Mouse (Mus musculus): Measurements from ENCODE around the gene Tsc2.
"Not testable (repeated sequence)": the region's sequence is repeated elsewhere in the genome, so short reads cannot be mapped to it uniquely, and the experiment has no call there.

- TF ChIP-seq MAFK (IDR thresholded peaks at IDR 0.05; ENCODE audit: insufficient read depth, low read depth, low read length); CHD2 (IDR thresholded peaks at IDR 0.05; ENCODE audit: low read depth, low read length); HCFC1 (IDR thresholded peaks at IDR 0.05; ENCODE audit: borderline replicate concordance, insufficient read depth, low read length); ZC3H11A (IDR thresholded peaks at IDR 0.05; ENCODE audit: borderline replicate concordance, low read depth, low read length): not testable (repeated sequence)
These were observed 36.7 kb upstream of the Tsc2 start for GRCm38 (mm10) chr17:24669214-24669544.

All from ES-E14 (cell line).